Mouse (Mus musculus) brain, embryonic 14.5 days (tissue): Measurements from ENCODE around the gene Mis18a. TPM values are rescaled to one million over a fixed set of nuclear protein-coding genes. Genes with fewer than 3 reads are reported as not detected.

Experiments used
- DNase-seq: peaks from one replicate; pipeline ENCODE4 v3.0.0-alpha.2; 2011; ENCODE audit warnings: low read depth
- CTCF ChIP-seq: fragments of 200-500 bp; IDR thresholded peaks from 2 replicates; pipeline ENCODE4 v1.5.1; 2012; ENCODE audit warnings: inconsistent platforms, mild to moderate bottlenecking, moderate library complexity, borderline replicate concordance; ENCODE audit not compliant: insufficient read depth, insufficient read length; ENCODE audit errors: extremely low read depth
- POLR2A ChIP-seq: fragments of 200-500 bp; IDR thresholded peaks from 2 replicates; pipeline ENCODE4 v1.6.1; 2012; ENCODE audit warnings: mild to moderate bottlenecking, inconsistent platforms, borderline replicate concordance; ENCODE audit not compliant: poor library complexity, insufficient read depth, insufficient read length, severe bottlenecking; ENCODE audit errors: extremely low read depth
- polyA plus RNA-seq: library from polyadenylated mRNA; depleted of rRNA; stranded (reverse); fragments of >200 nt; gene quantifications from 2 replicates; pipeline ENCODE4 v1.2.3, GENCODE M21; 2012; rRNA removed

The Mis18a gene
- polyA plus RNA-seq, 1 experiment = 25.8 TPM

DNA sequence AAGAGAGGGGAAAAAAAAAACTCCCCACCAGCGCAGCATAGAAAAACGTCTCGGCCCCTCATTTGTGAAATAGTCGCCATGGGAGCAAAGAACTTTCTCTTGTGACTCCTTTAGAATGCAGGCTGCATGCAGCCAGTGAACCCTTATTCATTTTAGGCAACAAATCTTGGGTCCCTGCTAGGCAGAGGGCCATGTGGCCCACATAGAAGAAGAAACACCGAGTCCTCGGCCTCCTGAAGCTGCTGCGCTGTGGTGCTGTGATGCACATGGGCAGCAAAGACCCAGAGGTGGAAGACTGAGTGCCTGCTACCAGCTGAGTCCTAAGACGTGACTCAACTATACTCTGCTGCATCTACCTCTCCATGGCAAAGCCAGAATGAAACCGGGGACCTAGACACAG is 30.9 kb downstream of the Mis18a start:
- TF ChIP-seq POLR2A (no peak), CTCF (no peak)
- no peak for DNase-seq

DNA sequence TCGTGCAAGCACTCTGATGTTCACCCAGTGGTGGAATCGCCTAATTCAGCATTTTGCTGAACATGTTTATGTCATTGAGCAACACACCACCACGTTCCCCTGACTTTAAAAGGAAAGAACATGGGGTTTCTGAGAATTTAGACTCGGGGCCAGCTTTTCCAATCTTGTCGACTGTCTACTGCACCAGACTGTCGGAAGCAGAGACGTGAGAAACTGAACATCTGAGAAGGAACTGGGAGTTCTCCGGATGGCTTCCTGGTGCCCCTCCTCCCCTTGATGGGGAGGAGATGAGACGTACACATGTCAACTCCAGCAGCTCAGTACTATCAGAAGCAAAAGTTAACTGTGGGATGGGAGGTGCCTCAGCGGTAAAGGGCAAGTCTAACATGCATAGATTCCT is 32.1 kb downstream of the Mis18a start:
- TF ChIP-seq POLR2A = no peak
- no peak for DNase-seq

GRCm38 (mm10) chr16:90694719-90695118 is 32.5 kb downstream of the Mis18a start:
- no peak for DNase-seq
- TF ChIP-seq POLR2A (no peak), CTCF (peak; percentile 43; the same call in 1 of the 2 replicates)

- TF ChIP-seq CTCF (no peak), POLR2A (no peak)
- no peak for DNase-seq
Measured at GRCm38 (mm10) chr16:90693625-90694024, 33.6 kb downstream of the Mis18a start.

GRCm38 (mm10) chr16:90692704-90693385 is 34.4 kb downstream of the Mis18a start:
- DNase-seq = peak; percentile 46
- TF ChIP-seq POLR2A = no peak

GRCm38 (mm10) chr16:90687687-90688263 is 39.4 kb downstream of the Mis18a start:
- DNase-seq = no peak

GRCm38 (mm10) chr16:90687011-90687410 is 40.2 kb downstream of the Mis18a start:
- no peak for TF ChIP-seq POLR2A
- no peak for TF ChIP-seq CTCF

More at GRCm38 (mm10) chr16:90687687-90688263, 39.4 kb downstream of the Mis18a start:
- TF ChIP-seq CTCF (no peak), POLR2A (no peak)

DNA sequence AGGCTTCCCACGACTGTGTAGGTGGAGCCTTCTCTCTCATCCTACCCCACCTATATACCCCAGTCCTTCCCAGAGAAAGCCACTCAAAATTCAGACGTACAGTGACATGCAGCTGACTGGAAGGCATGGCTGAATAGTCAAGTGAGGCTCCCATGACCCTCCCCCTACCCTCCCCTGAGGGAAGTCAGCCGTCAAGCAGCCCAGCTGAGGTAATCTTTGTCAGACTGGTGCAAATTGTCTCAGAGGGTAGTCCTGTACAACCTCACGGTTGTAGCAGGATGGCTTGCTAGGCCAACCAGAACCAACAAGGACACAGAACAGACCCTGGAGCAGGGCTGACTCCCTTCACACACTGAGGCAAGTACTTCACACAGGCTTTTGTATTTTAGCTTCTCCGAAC is 43.1 kb downstream of the Mis18a start:
- no peak for DNase-seq
- TF ChIP-seq CTCF = no peak
- no peak for TF ChIP-seq POLR2A

More at GRCm38 (mm10) chr16:90687011-90687410, 40.2 kb downstream of the Mis18a start:
- no peak for DNase-seq

DNA sequence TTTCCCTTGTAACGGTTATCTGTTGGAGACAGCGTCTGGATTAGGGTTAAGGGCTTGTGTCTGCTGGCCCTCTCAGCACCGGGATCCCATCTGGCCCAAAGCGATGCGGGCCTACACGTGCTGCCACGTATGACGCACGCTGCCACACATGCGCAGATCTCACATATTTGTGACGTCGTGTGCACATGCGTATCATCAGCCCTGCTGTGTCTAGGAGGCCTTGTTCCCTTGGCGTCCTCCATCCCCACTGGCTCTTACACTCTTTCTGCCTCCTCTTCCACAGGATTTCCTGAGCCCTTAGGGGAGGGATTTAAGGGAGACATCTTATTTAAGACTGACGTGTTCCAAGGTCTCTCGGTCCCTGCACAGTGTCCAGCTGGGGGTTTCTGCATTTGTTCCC is 47.2 kb downstream of the Mis18a start:
- DNase-seq = no peak
- TF ChIP-seq POLR2A (no peak), CTCF (no peak)

GRCm38 (mm10) chr16:90678820-90679219 is 48.4 kb downstream of the Mis18a start:
- TF ChIP-seq CTCF (peak; percentile 30; the same call in 1 of the 2 replicates), POLR2A (no peak)
- no peak for DNase-seq

DNA sequence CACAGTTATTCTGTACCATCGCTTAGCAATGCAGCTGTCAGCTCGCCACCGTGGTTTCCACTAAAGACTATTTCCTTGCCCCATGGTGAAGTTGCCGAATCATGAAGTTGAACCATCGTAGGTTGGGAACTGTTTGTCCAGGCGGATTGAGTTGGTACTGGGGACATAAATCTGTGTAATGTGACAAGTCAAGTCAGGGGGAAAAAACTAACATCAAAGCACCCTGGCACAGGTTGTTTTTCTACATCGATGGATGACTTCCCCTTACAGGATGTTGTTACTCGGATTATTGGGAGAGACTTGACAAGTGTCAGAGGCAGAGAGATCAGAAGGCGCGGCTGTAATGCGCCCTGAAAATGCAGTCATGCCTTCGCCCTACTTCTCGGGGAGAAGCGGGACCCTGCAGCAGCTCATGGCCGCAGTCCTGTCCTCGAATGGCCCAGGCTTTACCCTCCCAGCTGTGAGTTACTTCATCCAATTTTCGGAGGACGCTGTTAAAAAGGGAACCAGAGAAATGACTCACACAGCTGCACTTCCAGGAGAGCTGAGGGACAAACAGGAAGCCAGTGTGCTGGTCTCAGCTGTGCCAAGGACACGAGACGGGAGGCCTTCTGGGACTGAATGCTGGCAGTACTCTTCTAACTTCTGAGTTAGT is 50.2 kb downstream of the Mis18a start:
- no peak for TF ChIP-seq POLR2A
- no peak for DNase-seq

- TF ChIP-seq CTCF = no peak
- no peak for TF ChIP-seq POLR2A
- DNase-seq = no peak
Measured at GRCm38 (mm10) chr16:90674651-90675050, 52.6 kb downstream of the Mis18a start.

- peak; percentile 51 for DNase-seq
- TF ChIP-seq CTCF (no peak), POLR2A (no peak)
Measured at GRCm38 (mm10) chr16:90673507-90674354, 53.5 kb downstream of the Mis18a start.

Other genes starting within 250 kb of the Mis18a start
- 0.09 and 0.15 TPM in 2 replicates for gene Mrap, start 10.8 kb upstream of the Mis18a start, polyA plus RNA-seq
- gene Urb1, start 83.0 kb upstream of the Mis18a start, polyA plus RNA-seq = 8.0 and 9.6 TPM in 2 replicates
- 2.2 and 3.7 TPM in 2 replicates for gene Eva1c, start 99.3 kb upstream of the Mis18a start, polyA plus RNA-seq
- gene Cfap298, start 207.7 kb upstream of the Mis18a start, polyA plus RNA-seq = 23.0 and 24.4 TPM in 2 replicates